ENCODE assay signal across 9 mouse cellular contexts in the genomic region with DNA sequence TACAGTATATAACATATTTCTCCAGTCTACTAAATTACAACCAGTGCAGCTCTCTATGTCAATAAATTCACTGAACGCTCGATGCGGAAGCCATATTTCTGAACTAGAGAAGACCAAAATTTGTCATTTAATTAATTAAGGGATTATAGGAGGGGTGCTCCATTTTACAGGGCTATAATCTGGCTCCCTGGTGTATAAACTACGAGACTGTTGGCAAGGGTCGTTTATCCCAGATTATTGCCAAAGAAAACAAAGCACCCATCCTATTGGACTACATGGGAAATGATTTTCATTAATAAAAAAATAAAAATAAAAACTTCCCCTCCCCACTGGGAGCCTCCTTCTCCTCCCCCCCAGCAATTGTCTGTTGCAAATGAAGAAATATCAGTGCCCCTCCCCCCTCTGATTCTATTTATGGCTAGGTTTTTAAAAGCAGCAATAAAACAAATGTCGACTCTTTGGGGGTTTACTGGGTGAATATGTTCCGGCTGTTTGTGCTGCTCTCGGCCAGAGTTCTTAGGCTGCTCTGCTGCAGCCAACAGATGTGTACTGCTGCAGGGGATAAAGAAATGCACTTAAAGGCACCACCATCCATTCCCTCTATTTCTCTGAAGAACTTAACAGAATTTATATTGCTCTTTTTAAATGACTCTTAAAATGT. TPM values are rescaled to one million over a fixed set of nuclear protein-coding genes. Genes with fewer than 3 reads are reported as not detected.
DNase-seq lines count a peak whose midpoint lies in the region; ATAC-seq and TF ChIP-seq lines count a peak whose summit lies in the region.
"Had no signal": no experiment of that assay in that cellular context is flagged by ENCODE, and none has a peak within 500 bp of the region (broad histone marks: within the 10 kb centered on the region; RNA-seq: fewer than 3 reads in every experiment).

No protein-coding gene starts in this region.

- no peak for TF ChIP-seq EP300 in heart, adult 2 months (IDR thresholded peaks at IDR 0.05; ENCODE audit: insufficient read depth, low read depth, low read length)

- no peak overlapping the region for H3K4me3 ChIP-seq in heart, adult 2 months
- no peak overlapping the region for H3K4me3 ChIP-seq in heart, embryonic 11.5 days (ENCODE audit: low read depth, low read length)
- 0 out of 2 replicates have a peak overlapping the region, but pooled peaks have one; percentile 10 for H3K4me3 ChIP-seq in embryonic facial prominence, embryonic 15.5 days (replicated peaks)
- no peak overlapping the region for H3K4me3 ChIP-seq in intestine, embryonic 15.5 days (replicated peaks)

- H3K4me2 ChIP-seq in heart, embryonic 11.5 days = no peak overlapping the region
- peak overlapping the region; percentile 13 for H3K4me2 ChIP-seq in embryonic facial prominence, embryonic 15.5 days (replicated peaks)
- H3K4me2 ChIP-seq in intestine, embryonic 15.5 days (replicated peaks) = peak overlapping the region; percentile 7; the same call in 1 of the 2 replicates

- no peak for TF ChIP-seq CTCF in heart, adult 2 months (IDR thresholded peaks at IDR 0.05)

- WGBS in heart, adult 2 months = 39% methylated on average over 8 of the region's 8 CpGs
- WGBS in heart, embryonic 11.5 days (ENCODE audit: insufficient replicate concordance) = 82% methylated on average over 8 of the region's 8 CpGs
- 36% methylated on average over 8 of the region's 8 CpGs for WGBS in embryonic facial prominence, embryonic 15.5 days
- 33% methylated on average over 8 of the region's 8 CpGs for WGBS in intestine, embryonic 15.5 days

- no peaks in the 10 kb centered on the region for H3K79me2 ChIP-seq in heart, adult 2 months (replicated peaks; ENCODE audit: control insufficient read depth, insufficient read depth, low read length)

- peak overlapping the region; percentile 69 for H3K27ac ChIP-seq in heart, adult 2 months
- no peak overlapping the region for H3K27ac ChIP-seq in heart, embryonic 11.5 days (ENCODE audit: low read depth, low read length)
- H3K27ac ChIP-seq in embryonic facial prominence, embryonic 15.5 days (replicated peaks) = 0 out of 2 replicates have a peak overlapping the region, but pooled peaks have one; percentile 31
- H3K27ac ChIP-seq in intestine, embryonic 15.5 days = no peak overlapping the region

- DNase-seq in heart, adult 2 months = no peak
- DNase-seq in lung, postnatal 10 days = peak; percentile 36
- no peak for DNase-seq in frontal cortex, postnatal 36 days (ENCODE audit: low spot score in 2 of 2)
- DNase-seq in ovary, postnatal 10 days (ENCODE audit: low spot score) = no peak
- no peak for DNase-seq in cerebellum, postnatal 36 days

- intact Hi-C loops in heart, adult 2 months (cut with DNase I) = loop anchor here (5.0 kb wide), 1 partner anchor 78 kb away; a partner anchor contains a TSS

- H3K9me3 ChIP-seq in heart, embryonic 11.5 days (replicated peaks; ENCODE audit: control insufficient read depth, low read length) = no peaks in the 10 kb centered on the region
- no peaks in the 10 kb centered on the region for H3K9me3 ChIP-seq in embryonic facial prominence, embryonic 15.5 days (replicated peaks)
- no peaks in the 10 kb centered on the region for H3K9me3 ChIP-seq in intestine, embryonic 15.5 days

- ATAC-seq in heart, embryonic 11.5 days (replicated peaks; ENCODE audit: insufficient number of reproducible peaks, low FRiP score, low TSS enrichment) = no peak
- no peak for ATAC-seq in embryonic facial prominence, embryonic 15.5 days (ENCODE audit: insufficient number of reproducible peaks, low FRiP score, low TSS enrichment, low read depth)
- ATAC-seq in intestine, embryonic 15.5 days = peak; percentile 65; the same call in 1 of the 2 replicates

- H3K9ac ChIP-seq in heart, adult 2 months (ENCODE audit: low read depth, low read length) = no peak overlapping the region
- H3K9ac ChIP-seq in heart, embryonic 11.5 days (ENCODE audit: low read depth, low read length) = no peak overlapping the region
- H3K9ac ChIP-seq in embryonic facial prominence, embryonic 15.5 days = no peak overlapping the region
- no peak overlapping the region for H3K9ac ChIP-seq in intestine, embryonic 15.5 days

- no peak for TF ChIP-seq POLR2A in heart, adult 2 months (IDR thresholded peaks at IDR 0.05; ENCODE audit: insufficient read depth, low read depth, low read length)

- H3K27me3 ChIP-seq in heart, adult 2 months (ENCODE audit: control insufficient read depth, insufficient read depth, low read length) = no peaks in the 10 kb centered on the region
- H3K27me3 ChIP-seq in heart, embryonic 11.5 days (ENCODE audit: control insufficient read depth, insufficient read depth, low read length) = no peaks in the 10 kb centered on the region
- no peaks in the 10 kb centered on the region for H3K27me3 ChIP-seq in embryonic facial prominence, embryonic 15.5 days
- no peaks in the 10 kb centered on the region for H3K27me3 ChIP-seq in intestine, embryonic 15.5 days (replicated peaks)

- peaks cover 7% of the 10 kb centered on the region for H3K4me1 ChIP-seq in heart, adult 2 months (ENCODE audit: control insufficient read depth, insufficient read depth, low read length)
- 0 out of 2 replicates have a peak, but pooled peaks cover 3% of the 10 kb centered on the region for H3K4me1 ChIP-seq in heart, embryonic 11.5 days (ENCODE audit: control insufficient read depth, insufficient read depth, low read length)
- peaks cover 22% of the 10 kb centered on the region for H3K4me1 ChIP-seq in embryonic facial prominence, embryonic 15.5 days
- 0 out of 2 replicates have a peak, but pooled peaks cover 8% of the 10 kb centered on the region for H3K4me1 ChIP-seq in intestine, embryonic 15.5 days (replicated peaks)

- peaks cover 32% of the 10 kb centered on the region for H3K36me3 ChIP-seq in heart, adult 2 months (ENCODE audit: control insufficient read depth, insufficient read depth, low read length)
- H3K36me3 ChIP-seq in heart, embryonic 11.5 days (ENCODE audit: control insufficient read depth, insufficient read depth, low read length) = no peaks in the 10 kb centered on the region; the same call in 1 of the 2 replicates
- H3K36me3 ChIP-seq in embryonic facial prominence, embryonic 15.5 days = peaks cover 6% of the 10 kb centered on the region; the same call in 1 of the 2 replicates
- H3K36me3 ChIP-seq in intestine, embryonic 15.5 days = no peaks in the 10 kb centered on the region

RNA-seq across cellular contexts. Expression of a gene that starts 30.7 kb away (rescaled TPM):
- 1 to 10 TPM in 1 of 2 experiments, under 1 TPM in 1; 0.36 to 1.3 TPM for total RNA-seq in heart, adult 2 months (2021)
- polyA plus RNA-seq in heart, adult 2 months (2012; rRNA removed) = not detected in 2 replicates
- polyA plus RNA-seq in heart, embryonic 11.5 days (2014; fragmentation: Nextera tagmentation; extraction: Ambion mirVana) = not detected in 2 replicates
- 0.56 TPM in 1 of 2 replicates, not detected in the other for polyA plus RNA-seq in embryonic facial prominence, embryonic 15.5 days (2015; fragmentation: Nextera tagmentation; extraction: Ambion mirVana)
- polyA plus RNA-seq in intestine, embryonic 15.5 days (2015; fragmentation: Nextera tagmentation; extraction: Ambion mirVana) = 0.57 TPM in 1 of 2 replicates, not detected in the other
- polyA plus RNA-seq: brain, embryonic 14.5 days had no signal

RNA-seq across cellular contexts. Expression of a gene that starts 31.1 kb away (rescaled TPM):
- 10 to 100 TPM; 49.9 TPM for total RNA-seq in heart, adult 2 months (2021)
- 77.6 and 122 TPM in 2 replicates for polyA plus RNA-seq in heart, adult 2 months (2012; rRNA removed)
- polyA plus RNA-seq in heart, embryonic 11.5 days (2014; fragmentation: Nextera tagmentation; extraction: Ambion mirVana) = 18.8 and 22.1 TPM in 2 replicates
- polyA plus RNA-seq in embryonic facial prominence, embryonic 15.5 days (2015; fragmentation: Nextera tagmentation; extraction: Ambion mirVana) = 51.3 and 53.7 TPM in 2 replicates
- polyA plus RNA-seq in intestine, embryonic 15.5 days (2015; fragmentation: Nextera tagmentation; extraction: Ambion mirVana) = 25.9 and 31.8 TPM in 2 replicates

Comparison
In these comparisons a context has a peak if more than half of its experiments do, and no peak if none do; other contexts are left out.
1. H3K27ac ChIP-seq: peak in heart, adult 2 months (single experiment) and embryonic facial prominence, embryonic 15.5 days (single experiment); none in heart, embryonic 11.5 days (single experiment) and intestine, embryonic 15.5 days (single experiment).